Mouse (Mus musculus) megakaryocyte, embryonic 14.5 days (primary cell): ENCODE measurements around the gene Gm20388.

ENCODE experiments used
- FLI1 ChIP-seq: IDR thresholded peaks from 2 replicates; pipeline ENCODE4 v1.6.1; 2012; ENCODE audit warnings: low read length, inconsistent platforms, mixed read lengths
- GATA1 ChIP-seq: IDR thresholded peaks from 3 replicates; pipeline ENCODE4 v1.6.1; 2012; ENCODE audit warnings: mixed read lengths, low read length, inconsistent platforms, borderline replicate concordance

DNA sequence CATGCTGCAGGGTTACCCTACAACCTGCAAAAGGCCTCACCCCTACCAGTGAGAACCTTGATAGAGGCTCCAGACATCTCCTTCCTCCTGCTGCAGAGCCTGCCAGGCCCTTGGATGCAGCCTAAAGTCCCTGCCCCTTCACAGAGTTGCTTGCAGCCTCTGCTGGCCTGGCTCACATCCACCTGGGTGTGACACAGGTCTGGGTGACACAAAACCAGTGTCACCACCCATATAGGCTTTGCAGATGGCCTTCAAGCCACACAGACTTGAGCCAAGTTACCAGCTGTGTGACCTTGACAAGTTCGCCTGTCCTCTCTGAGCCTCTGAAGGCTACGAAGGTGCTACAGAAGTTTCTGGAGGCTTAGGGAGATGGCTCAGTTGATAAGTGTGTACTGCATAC, 1508.9 kb downstream of the Gm20388 start:
- TF ChIP-seq GATA1 (no peak), FLI1 (no peak)
